Mouse (Mus musculus): Measurements from ENCODE around the gene Tet3.

DNA sequence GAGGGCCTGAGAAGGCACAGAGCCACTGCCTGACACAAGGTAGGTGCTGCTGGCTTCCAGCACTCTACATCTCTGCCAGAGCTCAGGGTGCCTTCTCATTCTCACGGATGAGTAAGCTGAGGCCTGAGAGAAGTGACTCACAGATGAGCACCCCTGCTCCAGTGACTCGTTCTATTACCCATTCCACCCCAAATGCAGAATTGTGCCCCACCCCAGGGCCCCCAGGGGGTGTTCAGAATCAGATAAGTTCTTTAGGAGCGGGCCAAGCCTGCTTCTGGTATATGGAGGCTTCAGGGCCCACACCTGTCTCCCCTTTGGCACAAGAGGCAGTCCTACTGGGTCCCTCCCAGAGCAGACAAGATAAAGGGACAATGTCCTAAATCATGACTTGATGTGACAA is 16.2 kb downstream of the Tet3 start:
- no peak for TF ChIP-seq CTCF (IDR thresholded peaks at IDR 0.05; ENCODE audit: low read depth, low read length)
- no peak for TF ChIP-seq POLR2A (IDR thresholded peaks at IDR 0.05; ENCODE audit: borderline replicate concordance, low read depth, low read length)
